Mouse (Mus musculus) limb, embryonic 11.5 days (tissue): Measurements from ENCODE around the gene Oca2. TPM values are rescaled to one million over a fixed set of nuclear protein-coding genes. Genes with fewer than 3 reads are reported as not detected.

Experiments
- ATAC-seq: fragments of 200-750 bp; cut with Nextera tagmentation; 2 replicates; pipeline ENCODE4 v1.8.0; 2017; ENCODE audit warnings: low read depth; ENCODE audit not compliant: insufficient number of reproducible peaks, low FRiP score, low TSS enrichment
- DNase-seq: peaks from one replicate; pipeline ENCODE4 v3.0.0-alpha.2; 2015; ENCODE audit warnings: low spot score
- H3K27ac ChIP-seq: fragments of 300-500 bp; sonication (generic); replicated peaks from 2 replicates; pipeline ENCODE4 v1.5.1; 2014; ENCODE audit warnings: low read depth, mild to moderate bottlenecking, low read length
- H3K27me3 ChIP-seq: fragments of 300-500 bp; sonication (generic); 2 replicates; pipeline ENCODE4 v1.6.1; 2014; ENCODE audit warnings: mild to moderate bottlenecking, low read length, mixed read lengths; ENCODE audit not compliant: control insufficient read depth, insufficient read depth
- H3K36me3 ChIP-seq: fragments of 300-500 bp; sonication (generic); 2 replicates; pipeline ENCODE4 v1.6.1; 2014; ENCODE audit warnings: mild to moderate bottlenecking, low read length, moderate library complexity, mixed read lengths; ENCODE audit not compliant: control insufficient read depth, insufficient read depth
- H3K4me1 ChIP-seq: fragments of 300-500 bp; sonication (generic); 2 replicates; pipeline ENCODE4 v1.6.1; 2014; ENCODE audit warnings: low read length, mixed read lengths; ENCODE audit not compliant: control insufficient read depth, insufficient read depth
- H3K4me2 ChIP-seq: fragments of 300-500 bp; sonication (generic); 2 replicates; pipeline ENCODE4 v1.6.1; 2014; ENCODE audit warnings: low read depth, mild to moderate bottlenecking, moderate library complexity; ENCODE audit not compliant: severe bottlenecking
- H3K4me3 ChIP-seq: fragments of 300-500 bp; sonication (generic); 2 replicates; pipeline ENCODE4 v1.5.1; 2014; ENCODE audit warnings: low read depth, low read length
- H3K9ac ChIP-seq: fragments of 300-500 bp; sonication (generic); 2 replicates; pipeline ENCODE4 v1.6.1; 2014; ENCODE audit warnings: mild to moderate bottlenecking, low read length
- H3K9me3 ChIP-seq: fragments of 300-500 bp; sonication (generic); 2 replicates; pipeline ENCODE4 v1.6.1; 2016; ENCODE audit warnings: low read length; ENCODE audit not compliant: control insufficient read depth
- WGBS: fragments of 180-500 bp; shearing (Covaris S2); extraction: QIAGEN DNeasy Blood & Tissue Kit; methylation state at CpG from one replicate; pipeline ENCODE4 v1.1.7; 2014; 5-methylcytosine and 5-hydroxymethylcytosine counted together
- polyA plus RNA-seq: library from polyadenylated mRNA; unstranded; fragments of >200 nt; fragmentation: Nextera tagmentation; extraction: Ambion mirVana; gene quantifications from 2 replicates; pipeline ENCODE4 v1.2.1, GENCODE M21; 2014

Gene Oca2
- polyA plus RNA-seq: not detected in 2 replicates

- 33% methylated on average over 3 of the region's 3 CpGs for WGBS
- Histone ChIP-seq H3K9ac (no peak within 1 kb of the TSS), H3K9me3 (no peaks in the 10 kb centered on the region), H3K27me3 (no peaks in the 10 kb centered on the region), H3K36me3 (no peaks in the 10 kb centered on the region), H3K27ac (no peak within 1 kb of the TSS), H3K4me1 (no peaks in the 10 kb centered on the region), H3K4me3 (no peak within 1 kb of the TSS), H3K4me2 (no peak within 1 kb of the TSS)
- no peak for ATAC-seq
- no peak for DNase-seq
Observed at GRCm38 (mm10) chr7:56239543-56239942, at the start of gene Oca2. Oca2 (plus strand) TSS chr7:56239760.

GRCm38 (mm10) chr7:56191041-56191440, 48.5 kb upstream of the Oca2 start:
- Histone ChIP-seq H3K4me3 (no peak overlapping the region), H3K27ac (no peak overlapping the region), H3K36me3 (peaks cover 4% of the 10 kb centered on the region; the same call in 1 of the 2 replicates), H3K4me1 (no peaks in the 10 kb centered on the region), H3K4me2 (no peak overlapping the region), H3K9ac (no peak overlapping the region), H3K27me3 (no peaks in the 10 kb centered on the region), H3K9me3 (no peaks in the 10 kb centered on the region)
- 88% methylated on average over 6 of the region's 6 CpGs for WGBS
- no peak for DNase-seq
- no peak for ATAC-seq

- Histone ChIP-seq H3K4me1 (no peaks in the 10 kb centered on the region), H3K27me3 (no peaks in the 10 kb centered on the region), H3K36me3 (peaks cover 4% of the 10 kb centered on the region; the same call in 1 of the 2 replicates), H3K9me3 (no peaks in the 10 kb centered on the region), H3K9ac (no peak overlapping the region), H3K4me2 (no peak overlapping the region), H3K27ac (no peak overlapping the region), H3K4me3 (no peak overlapping the region)
- 70% methylated on average over 4 of the region's 4 CpGs for WGBS
- DNase-seq: no peak
- ATAC-seq: no peak
Observed at GRCm38 (mm10) chr7:56191661-56192060, 47.9 kb upstream of the Oca2 start.

GRCm38 (mm10) chr7:56201483-56202218, 37.9 kb upstream of the Oca2 start:
- DNase-seq (no peak), ATAC-seq (no peak)
- Histone ChIP-seq H3K27ac (no peak overlapping the region), H3K4me3 (no peak overlapping the region), H3K36me3 (peaks cover 10% of the 10 kb centered on the region), H3K27me3 (no peaks in the 10 kb centered on the region), H3K4me1 (no peaks in the 10 kb centered on the region), H3K9ac (no peak overlapping the region), H3K9me3 (no peaks in the 10 kb centered on the region), H3K4me2 (no peak overlapping the region)
- 94% methylated on average over 10 of the region's 10 CpGs for WGBS

- 91% methylated on average over 3 of the region's 3 CpGs for WGBS
- ATAC-seq: no peak
- H3K36me3 ChIP-seq: peaks cover 10% of the 10 kb centered on the region
Observed at GRCm38 (mm10) chr7:56202843-56203242, 36.7 kb upstream of the Oca2 start.

GRCm38 (mm10) chr7:56203286-56203685, 36.3 kb upstream of the Oca2 start:
- 89% methylated on average over 2 of the region's 2 CpGs for WGBS
- ATAC-seq: no peak
- peaks cover 10% of the 10 kb centered on the region for H3K36me3 ChIP-seq

More at GRCm38 (mm10) chr7:56202843-56203242, 36.7 kb upstream of the Oca2 start:
- H3K9ac ChIP-seq: no peak overlapping the region
- no peak overlapping the region for H3K4me2 ChIP-seq
- no peaks in the 10 kb centered on the region for H3K4me1 ChIP-seq
- H3K27me3 ChIP-seq: no peaks in the 10 kb centered on the region
- H3K9me3 ChIP-seq: no peaks in the 10 kb centered on the region
- DNase-seq: no peak
- no peak overlapping the region for H3K4me3 ChIP-seq
- no peak overlapping the region for H3K27ac ChIP-seq

GRCm38 (mm10) chr7:56204877-56205276, 34.7 kb upstream of the Oca2 start:
- ATAC-seq (no peak), DNase-seq (no peak)
- Histone ChIP-seq H3K4me2 (no peak overlapping the region), H3K27me3 (no peaks in the 10 kb centered on the region), H3K9me3 (no peaks in the 10 kb centered on the region), H3K4me1 (no peaks in the 10 kb centered on the region), H3K9ac (no peak overlapping the region), H3K27ac (no peak overlapping the region), H3K36me3 (peaks cover 10% of the 10 kb centered on the region), H3K4me3 (no peak overlapping the region)
- WGBS: 91% methylated on average over 3 of the region's 3 CpGs

More at GRCm38 (mm10) chr7:56203286-56203685, 36.3 kb upstream of the Oca2 start:
- Histone ChIP-seq H3K4me1 (no peaks in the 10 kb centered on the region), H3K9me3 (no peaks in the 10 kb centered on the region), H3K4me3 (no peak overlapping the region), H3K27me3 (no peaks in the 10 kb centered on the region), H3K9ac (no peak overlapping the region), H3K4me2 (no peak overlapping the region), H3K27ac (no peak overlapping the region)
- no peak for DNase-seq

GRCm38 (mm10) chr7:56220811-56221210, 18.7 kb upstream of the Oca2 start:
- no peaks in the 10 kb centered on the region for H3K9me3 ChIP-seq
- no peak overlapping the region for H3K9ac ChIP-seq
- WGBS: 94% methylated on average over 6 of the region's 6 CpGs
- ATAC-seq: no peak
- no peak for DNase-seq
- H3K36me3 ChIP-seq: peaks cover 8% of the 10 kb centered on the region
- no peak overlapping the region for H3K27ac ChIP-seq
- H3K4me1 ChIP-seq: no peaks in the 10 kb centered on the region
- no peak overlapping the region for H3K4me3 ChIP-seq
- H3K4me2 ChIP-seq: no peak overlapping the region
- H3K27me3 ChIP-seq: no peaks in the 10 kb centered on the region
